Mouse (Mus musculus) left cerebral cortex, postnatal 4 days (tissue): Measurements from ENCODE around the gene Gcnt2. TPM values are rescaled to one million over a fixed set of nuclear protein-coding genes. Genes with fewer than 3 reads are reported as not detected.
"Not testable (repeated sequence)": the region's sequence is repeated elsewhere in the genome, so short reads cannot be mapped to it uniquely, and the experiment has no call there.

Source experiments
- DNase-seq: peaks from one replicate; pipeline ENCODE4 v3.0.0-alpha.2; 2022
- intact Hi-C: fragments of 180-260 bp; cut with DNase I; formaldehyde crosslinking; loops from one replicate; pipeline ENCODE4 v1.15.1; 2025
- microRNA-seq: library from miRNA; unstranded; fragments of <30 nt; microRNA quantifications from one replicate; pipeline ENCODE4 v1.2.0, GENCODE M21; 2022
- total RNA-seq, 2 experiments: library from RNA; stranded (reverse); gene quantifications; 2 replicates each; pipeline ENCODE4 v1.2.3; 2021

Gene Gcnt2
- total RNA-seq, 2 experiments from 2014 or later = 10.7 to 11.7 TPM

GRCm38 (mm10) chr13:40987608-40988303 is 128.2 kb downstream of the Gcnt2 start:
- DNase-seq = not testable (repeated sequence)
- intact Hi-C loops = loop anchor here (5.0 kb wide), 1 partner anchor 140 kb away; no protein-coding TSS in a partner anchor

- intact Hi-C loops = loop anchor here (5.0 kb wide), 1 partner anchor 141 kb away; no protein-coding TSS in a partner anchor
These were observed 128.9 kb downstream of the Gcnt2 start for GRCm38 (mm10) chr13:40988418-40988817.

DNA sequence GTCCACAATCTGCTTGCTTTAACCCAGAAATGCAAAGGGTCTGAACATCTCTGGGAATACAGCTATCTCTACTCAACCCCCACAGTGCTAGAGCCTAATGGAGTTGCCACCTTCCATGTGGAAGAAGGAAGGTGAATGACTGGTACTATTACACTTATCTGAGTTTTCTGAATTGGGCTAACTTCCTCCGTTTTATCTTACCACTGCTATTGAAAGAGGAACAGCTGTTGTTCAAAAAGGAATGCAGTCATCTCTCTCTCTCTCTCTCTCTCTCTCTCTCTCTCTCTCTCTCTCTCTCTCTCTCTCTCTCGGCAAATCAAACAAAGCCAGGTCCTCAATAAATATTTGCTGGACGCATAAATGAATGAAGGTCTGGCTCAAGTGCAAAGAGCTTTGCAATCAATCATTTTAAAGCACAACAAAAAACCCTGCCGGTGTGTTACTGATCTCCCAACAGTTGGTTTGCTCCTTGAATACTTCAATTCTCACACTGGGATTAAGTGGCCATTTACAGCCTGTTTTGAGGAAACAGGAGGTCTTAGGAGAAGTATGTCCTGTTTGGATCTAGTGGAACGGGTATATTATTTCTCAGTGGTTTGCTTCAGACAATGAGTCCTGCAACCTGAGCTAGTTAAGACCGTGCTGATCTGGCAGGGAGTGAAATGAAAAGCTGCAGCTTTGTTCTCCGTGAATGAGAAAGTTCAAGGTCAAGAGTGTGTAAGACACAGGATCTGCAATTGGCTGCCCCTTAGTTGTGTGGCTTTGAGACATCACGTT is 135.1 kb downstream of the Gcnt2 start:
- no peak for DNase-seq
- intact Hi-C loops = no loop called here

More at GRCm38 (mm10) chr13:40988418-40988817, 128.9 kb downstream of the Gcnt2 start:
- no peak for DNase-seq

DNA sequence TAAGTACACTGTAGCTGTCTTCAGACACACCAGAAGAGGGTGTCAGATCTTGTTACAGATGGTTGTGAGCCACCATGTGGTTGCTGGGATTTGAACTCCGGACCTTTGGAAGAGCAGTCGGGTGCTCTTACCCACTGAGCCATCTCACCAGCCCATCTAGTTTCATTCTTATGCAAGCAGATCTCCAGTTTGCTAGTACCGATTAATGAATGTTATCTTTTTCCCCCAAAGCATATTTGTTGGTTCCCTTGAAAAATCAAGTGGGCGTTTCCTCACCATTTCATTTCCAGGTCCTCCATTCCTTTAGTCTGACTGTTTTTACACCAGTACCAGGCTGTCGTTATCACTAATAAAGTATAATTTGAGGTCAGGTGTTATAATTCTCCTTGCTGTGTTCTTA is 139.0 kb downstream of the Gcnt2 start:
- DNase-seq, intact Hi-C loops: not testable (repeated sequence)

DNA sequence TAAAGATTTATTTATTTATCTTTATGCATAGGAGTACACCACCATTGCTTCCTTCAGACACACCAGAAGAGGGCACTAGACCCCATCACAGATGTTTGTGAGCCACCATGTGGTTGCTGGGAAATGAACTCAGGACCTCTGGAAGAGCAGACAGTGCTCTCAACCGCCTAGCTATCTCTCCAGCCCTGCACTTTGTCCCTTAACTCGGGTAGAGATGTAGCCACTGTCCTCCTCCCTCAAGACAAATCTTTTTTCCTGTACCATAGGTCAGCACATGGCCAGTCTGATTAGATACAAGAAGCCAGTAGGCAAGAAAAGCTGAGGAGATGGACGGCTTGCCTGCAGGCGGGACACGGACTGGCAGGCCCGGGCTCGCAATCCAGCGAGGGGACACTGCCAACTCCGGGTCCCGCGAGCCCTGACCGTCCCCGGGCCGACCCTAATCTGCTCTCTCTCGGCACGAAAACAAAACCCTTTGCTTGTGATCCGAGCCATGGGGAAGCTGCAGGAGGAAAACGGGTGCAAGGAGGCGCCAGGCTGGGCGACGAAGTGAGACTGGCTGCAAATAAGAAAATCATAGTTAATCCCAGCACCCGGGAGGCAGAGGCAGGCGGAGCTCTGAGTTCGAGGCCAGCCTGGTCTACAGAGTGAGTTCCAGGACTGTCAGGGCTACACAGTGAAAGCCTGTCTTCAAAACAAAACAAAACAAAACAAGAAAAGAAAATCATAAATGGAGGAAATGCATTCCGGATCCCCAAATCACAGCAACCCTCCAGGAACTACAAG is 140.8 kb downstream of the Gcnt2 start:
- DNase-seq = peak; percentile 55
- intact Hi-C loops = loop anchor here (5.0 kb wide), 1 partner anchor 158 kb away; no protein-coding TSS in a partner anchor

- DNase-seq = peak; percentile 92
- intact Hi-C loops = loop anchor here (5.0 kb wide), 1 partner anchor 159 kb away; no protein-coding TSS in a partner anchor
These were observed 141.5 kb downstream of the Gcnt2 start, which contains the start of gene Pak1ip1 for GRCm38 (mm10) chr13:41000926-41001639. Pak1ip1 (plus strand) TSS chr13:41001023.

- DNase-seq = no peak
- intact Hi-C loops = loop anchor here (5.0 kb wide), 1 partner anchor 160 kb away; no protein-coding TSS in a partner anchor
These were observed 142.4 kb downstream of the Gcnt2 start for GRCm38 (mm10) chr13:41002001-41002400.

GRCm38 (mm10) chr13:41006244-41006643 is 146.7 kb downstream of the Gcnt2 start:
- no peak for DNase-seq
- intact Hi-C loops = no loop called here

GRCm38 (mm10) chr13:41008271-41008670 is 148.7 kb downstream of the Gcnt2 start:
- intact Hi-C loops = no loop called here
- no peak for DNase-seq

DNA sequence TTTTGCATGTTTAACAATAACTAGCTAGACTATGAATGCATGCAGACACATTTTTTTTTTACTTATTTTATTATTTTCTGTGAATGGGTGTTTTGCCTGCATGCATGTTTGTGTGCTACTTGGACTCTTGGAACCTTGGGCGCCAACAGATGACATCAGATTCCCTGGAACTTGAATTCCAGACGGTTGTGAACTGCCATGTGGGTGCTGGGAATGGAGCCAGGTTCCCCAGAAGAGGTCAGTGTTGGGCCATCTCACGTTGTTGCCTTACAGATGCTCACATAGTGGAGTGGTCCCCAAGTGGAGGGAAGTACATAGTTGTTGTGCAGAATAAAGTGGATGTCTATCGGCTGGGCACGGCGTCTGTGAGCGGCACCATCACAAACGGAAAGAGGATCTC is 149.4 kb downstream of the Gcnt2 start:
- DNase-seq = no peak
- intact Hi-C loops = no loop called here

Small RNA genes lying within 50 kb of the gene (microRNA-seq; reads per million reads assigned to microRNA genes)
- not detected for gene Mir5124a

Other genes starting within 250 kb of the Gcnt2 start
- under 1 TPM; 0.32 to 0.66 TPM for gene Tfap2a, start 121.4 kb upstream of the Gcnt2 start, total RNA-seq
- gene Pak1ip1, start 141.3 kb downstream of the Gcnt2 start, total RNA-seq = 10 to 100 TPM; 29.8 to 33.7 TPM
- gene Tmem14c, start 156.5 kb downstream of the Gcnt2 start, total RNA-seq = 10 to 100 TPM; 56.1 to 57.2 TPM
- 1 to 10 TPM; 2.6 to 4.0 TPM for gene Mak, start 220.0 kb downstream of the Gcnt2 start, total RNA-seq